Mouse (Mus musculus): ENCODE results near the gene Apba1.

DNA sequence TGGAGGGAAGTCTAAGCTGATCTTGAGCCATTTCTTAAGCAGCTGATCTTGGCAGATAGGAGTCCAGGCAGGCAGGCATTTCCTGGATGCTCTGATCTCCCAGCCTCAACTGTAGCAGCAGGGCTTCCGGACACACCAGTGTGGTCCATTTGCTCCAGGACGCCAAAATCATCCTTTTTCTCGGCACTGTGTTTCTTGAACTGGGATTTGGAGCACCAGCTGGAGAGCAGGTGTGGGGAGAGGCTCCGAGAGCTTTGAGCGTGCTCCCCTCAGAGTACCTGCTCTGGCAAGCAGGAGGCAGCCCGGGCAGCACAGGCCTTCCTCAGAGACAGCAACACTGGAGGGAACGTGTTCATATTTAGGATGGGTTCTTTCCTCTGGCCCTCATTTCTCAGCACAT lies 184.2 kb downstream of the Apba1 start:
- TF ChIP-seq POLR2A (IDR thresholded peaks at IDR 0.05; ENCODE audit: borderline replicate concordance, extremely low read depth, low read depth, low read length), result no peak
- TF ChIP-seq CTCF (IDR thresholded peaks at IDR 0.05; ENCODE audit: insufficient read depth, low read length), result no peak
